Mouse (Mus musculus): ENCODE results near the gene Nr5a2. TPM values are rescaled to one million over a fixed set of nuclear protein-coding genes. Genes with fewer than 3 reads are reported as not detected.

Nr5a2 gene
- total and polyA plus RNA-seq, 2 experiments from 2014 or later = 0.43 to 2.6 TPM

DNA sequence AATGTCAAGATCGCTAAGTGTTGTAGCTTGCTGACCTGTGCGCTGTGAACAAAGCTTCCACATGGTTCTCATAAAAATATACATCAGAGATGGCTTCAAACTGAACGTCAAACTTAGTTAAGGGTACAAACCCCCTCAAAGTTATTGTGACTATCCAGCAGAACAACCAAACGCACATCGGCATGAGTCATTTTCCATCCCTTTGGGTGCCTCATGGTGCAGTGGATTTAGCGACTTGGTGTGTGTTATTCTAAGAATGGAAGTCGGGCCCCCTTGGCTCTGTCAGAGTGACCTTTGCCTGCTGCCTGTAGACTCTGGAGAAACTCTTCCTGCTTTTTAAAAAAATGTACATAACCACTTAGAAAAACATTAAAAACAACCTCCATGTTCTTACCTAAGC, 119.7 kb downstream of the Nr5a2 start:
- Histone ChIP-seq H3K4me2 (ENCODE audit: low read depth, low read length, poor library complexity, severe bottlenecking) (no peak overlapping the region), H3K4me1 (ENCODE audit: insufficient read depth, low read length) (no peaks in the 10 kb centered on the region), H3K9me3 (ENCODE audit: low read length) (no peaks in the 10 kb centered on the region), H3K9ac (replicated peaks; ENCODE audit: low read length, poor library complexity, severe bottlenecking) (no peak overlapping the region), H3K27me3 (ENCODE audit: insufficient read depth, low read length) (no peaks in the 10 kb centered on the region), H3K4me3 (ENCODE audit: low read depth, low read length) (no peak overlapping the region), H3K27ac (ENCODE audit: low read depth, low read length) (no peak overlapping the region), H3K36me3 (ENCODE audit: insufficient read depth, low read length) (no peaks in the 10 kb centered on the region)
- 86% methylated on average over 7 of the region's 7 CpGs for WGBS
- ATAC-seq (ENCODE audit: low FRiP score) = no peak
- TF ChIP-seq CTCF (IDR thresholded peaks at IDR 0.05) = no peak
- DNase-seq (ENCODE audit: low spot score) = no peak

DNA sequence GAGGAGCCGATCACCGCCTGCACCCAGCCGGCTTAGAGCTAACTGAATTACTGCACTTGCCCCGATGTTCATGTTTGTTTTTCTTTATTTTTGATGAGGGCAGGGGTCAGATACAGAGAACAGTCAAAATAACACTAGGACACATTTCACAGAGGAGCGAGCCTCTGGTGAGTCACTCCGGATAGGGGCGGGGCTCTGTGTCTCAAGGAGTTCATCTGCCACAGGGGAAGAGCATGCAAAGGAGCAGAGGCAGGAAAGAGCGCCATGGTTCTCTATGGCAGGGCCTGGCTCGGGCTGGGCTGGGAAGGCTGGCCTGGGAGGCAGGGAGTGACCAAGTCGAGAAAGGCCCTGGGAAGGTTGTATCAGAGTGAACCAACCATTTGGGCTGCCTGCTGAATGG, 121.0 kb downstream of the Nr5a2 start:
- no peak overlapping the region for H3K27ac ChIP-seq (ENCODE audit: low read depth, low read length)
- WGBS = 85% methylated on average over 10 of the region's 10 CpGs
- TF ChIP-seq CTCF (IDR thresholded peaks at IDR 0.05) = no peak
- no peak overlapping the region for H3K4me3 ChIP-seq (ENCODE audit: low read depth, low read length)
- H3K4me2 ChIP-seq (ENCODE audit: low read depth, low read length, poor library complexity, severe bottlenecking) = no peak overlapping the region
- H3K9ac ChIP-seq (replicated peaks; ENCODE audit: low read length, poor library complexity, severe bottlenecking) = no peak overlapping the region
- DNase-seq (ENCODE audit: low spot score) (no peak), ATAC-seq (ENCODE audit: low FRiP score) (no peak)
- no peaks in the 10 kb centered on the region for H3K27me3 ChIP-seq (ENCODE audit: insufficient read depth, low read length)
- no peaks in the 10 kb centered on the region for H3K4me1 ChIP-seq (ENCODE audit: insufficient read depth, low read length)
- H3K9me3 ChIP-seq (ENCODE audit: low read length) = no peaks in the 10 kb centered on the region
- no peaks in the 10 kb centered on the region for H3K36me3 ChIP-seq (ENCODE audit: insufficient read depth, low read length)

DNA sequence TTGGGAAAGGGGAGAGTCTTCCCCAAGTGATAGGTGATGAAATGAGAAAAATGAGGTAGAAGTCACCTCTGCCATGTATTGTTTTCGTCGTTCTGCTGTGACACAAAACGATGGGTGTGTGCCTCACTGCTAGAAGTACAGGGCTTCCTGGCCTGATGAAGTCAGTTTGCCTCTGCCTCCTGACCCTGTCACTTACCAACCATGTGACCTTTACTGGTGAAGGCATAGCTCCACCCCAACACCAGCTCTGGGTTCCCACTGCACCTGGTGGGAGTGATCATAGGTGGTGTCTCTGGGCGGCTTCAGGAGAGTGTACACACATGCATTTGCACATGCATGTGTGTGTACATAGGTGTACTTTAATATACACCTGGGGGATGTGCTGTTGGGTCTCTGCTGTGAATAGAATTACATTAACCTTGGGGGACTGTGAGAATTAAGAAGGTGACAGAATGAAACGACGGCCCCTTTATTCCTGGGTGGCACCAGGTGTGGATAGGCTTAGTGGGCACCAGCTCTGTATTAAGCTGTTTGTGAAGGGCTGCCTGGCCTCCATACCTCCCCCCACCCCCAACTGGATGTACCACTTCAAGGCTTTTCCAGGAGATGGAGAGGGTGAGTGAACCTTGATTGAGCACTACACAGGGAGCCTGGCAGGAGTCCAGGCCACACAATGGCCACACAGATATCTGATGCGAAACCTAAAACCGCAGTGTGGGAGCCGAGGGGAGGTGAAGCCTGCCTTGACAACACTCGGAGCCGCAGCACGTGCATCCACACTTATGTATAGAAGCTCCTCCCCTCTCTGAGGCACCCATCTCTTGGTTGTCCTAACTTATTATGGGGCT, 127.7 kb downstream of the Nr5a2 start:
- Histone ChIP-seq H3K36me3 (ENCODE audit: insufficient read depth, low read length) (no peaks in the 10 kb centered on the region), H3K4me2 (ENCODE audit: low read depth, low read length, poor library complexity, severe bottlenecking) (no peak overlapping the region), H3K27ac (ENCODE audit: low read depth, low read length) (no peak overlapping the region), H3K4me1 (ENCODE audit: insufficient read depth, low read length) (no peaks in the 10 kb centered on the region), H3K9ac (replicated peaks; ENCODE audit: low read length, poor library complexity, severe bottlenecking) (no peak overlapping the region), H3K27me3 (ENCODE audit: insufficient read depth, low read length) (no peaks in the 10 kb centered on the region), H3K4me3 (ENCODE audit: low read depth, low read length) (no peak overlapping the region), H3K9me3 (ENCODE audit: low read length) (no peaks in the 10 kb centered on the region)
- DNase-seq (ENCODE audit: low spot score) (no peak), ATAC-seq (ENCODE audit: low FRiP score) (no peak)
- WGBS = 43% methylated on average over 12 of the region's 12 CpGs
- no peak for TF ChIP-seq CTCF (IDR thresholded peaks at IDR 0.05)

DNA sequence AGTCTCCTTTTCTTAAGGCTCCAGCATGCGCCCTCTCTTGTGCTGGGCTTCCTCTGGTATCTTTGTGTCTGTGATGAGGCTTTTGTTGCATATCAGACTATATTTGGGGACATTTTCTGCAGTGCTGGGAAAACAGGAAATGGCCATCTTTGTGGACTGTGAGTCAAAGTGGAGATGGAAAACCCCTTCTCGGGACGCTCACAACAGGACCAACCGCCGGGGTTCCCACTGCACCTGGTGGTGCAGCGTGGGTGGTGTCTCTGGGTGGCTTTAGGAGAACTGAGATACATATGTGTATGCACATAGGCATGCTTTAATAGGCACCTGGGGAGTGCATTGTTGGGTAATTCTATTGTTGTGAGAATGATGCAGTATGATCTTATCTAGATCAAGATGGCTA, 129.3 kb downstream of the Nr5a2 start:
- H3K4me3 ChIP-seq (ENCODE audit: low read depth, low read length) = no peak overlapping the region
- no peak for ATAC-seq (ENCODE audit: low FRiP score)

DNA sequence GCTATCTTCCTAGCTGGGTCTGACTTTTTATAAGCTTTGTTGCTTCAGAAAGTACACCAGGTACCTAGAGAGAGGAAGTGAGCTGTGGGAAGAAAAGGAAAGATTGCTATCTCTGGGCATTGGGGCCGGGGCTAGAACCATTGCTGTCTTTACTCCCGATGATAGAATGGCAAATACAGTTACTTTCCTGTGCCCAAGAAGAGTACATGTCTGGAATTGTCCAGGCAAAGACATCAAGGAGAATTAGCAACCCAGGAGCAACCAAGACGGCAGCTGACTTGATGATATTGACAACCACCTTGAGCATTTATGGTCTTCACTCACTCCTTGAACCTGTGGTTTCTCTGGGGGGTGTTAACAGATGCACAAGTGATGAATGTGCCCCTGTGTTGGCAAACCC, 130.3 kb downstream of the Nr5a2 start:
- Histone ChIP-seq H3K9me3 (ENCODE audit: low read length) (no peaks in the 10 kb centered on the region), H3K36me3 (ENCODE audit: insufficient read depth, low read length) (no peaks in the 10 kb centered on the region), H3K4me2 (ENCODE audit: low read depth, low read length, poor library complexity, severe bottlenecking) (no peak overlapping the region), H3K27ac (ENCODE audit: low read depth, low read length) (no peak overlapping the region), H3K4me3 (ENCODE audit: low read depth, low read length) (no peak overlapping the region), H3K9ac (replicated peaks; ENCODE audit: low read length, poor library complexity, severe bottlenecking) (no peak overlapping the region), H3K27me3 (ENCODE audit: insufficient read depth, low read length) (no peaks in the 10 kb centered on the region), H3K4me1 (ENCODE audit: insufficient read depth, low read length) (no peaks in the 10 kb centered on the region)
- no peak for ATAC-seq (ENCODE audit: low FRiP score)
- TF ChIP-seq CTCF (IDR thresholded peaks at IDR 0.05) = no peak
- no peak for DNase-seq (ENCODE audit: low spot score)
- 96% methylated on average over 3 of the region's 3 CpGs for WGBS

More for the DNA sequence above, 129.3 kb downstream of the Nr5a2 start:
- H3K27ac ChIP-seq (ENCODE audit: low read depth, low read length) = no peak overlapping the region
- TF ChIP-seq CTCF (IDR thresholded peaks at IDR 0.05) = no peak
- 92% methylated on average over 6 of the region's 6 CpGs for WGBS
- no peak overlapping the region for H3K4me2 ChIP-seq (ENCODE audit: low read depth, low read length, poor library complexity, severe bottlenecking)
- DNase-seq (ENCODE audit: low spot score) = no peak
- H3K9me3 ChIP-seq (ENCODE audit: low read length) = no peaks in the 10 kb centered on the region
- no peak overlapping the region for H3K9ac ChIP-seq (replicated peaks; ENCODE audit: low read length, poor library complexity, severe bottlenecking)
- H3K4me1 ChIP-seq (ENCODE audit: insufficient read depth, low read length) = no peaks in the 10 kb centered on the region
- no peaks in the 10 kb centered on the region for H3K27me3 ChIP-seq (ENCODE audit: insufficient read depth, low read length)
- no peaks in the 10 kb centered on the region for H3K36me3 ChIP-seq (ENCODE audit: insufficient read depth, low read length)

DNA sequence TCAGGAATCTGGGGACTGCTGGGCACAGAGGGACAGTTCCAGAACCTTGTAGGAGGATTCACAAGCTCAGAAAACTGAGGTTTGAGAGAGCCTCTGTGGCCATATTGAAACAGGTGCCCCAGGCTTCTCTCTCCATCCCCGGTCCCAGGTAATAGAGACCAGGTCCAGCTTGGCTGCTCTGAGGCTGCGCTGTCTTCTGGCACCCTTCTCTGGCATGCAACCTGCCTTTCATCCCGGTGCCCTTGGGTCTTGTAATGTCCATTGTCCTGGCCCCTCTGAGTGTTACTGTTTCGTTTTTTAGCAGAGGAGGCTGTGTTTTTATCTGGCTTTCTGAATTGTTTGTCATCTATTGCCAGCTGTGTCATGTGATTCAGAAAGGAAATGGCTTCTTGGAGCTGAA, 136.4 kb downstream of the Nr5a2 start:
- Histone ChIP-seq H3K27me3 (ENCODE audit: insufficient read depth, low read length) (no peaks in the 10 kb centered on the region), H3K9me3 (ENCODE audit: low read length) (no peaks in the 10 kb centered on the region), H3K4me3 (ENCODE audit: low read depth, low read length) (no peak overlapping the region), H3K36me3 (ENCODE audit: insufficient read depth, low read length) (no peaks in the 10 kb centered on the region), H3K9ac (replicated peaks; ENCODE audit: low read length, poor library complexity, severe bottlenecking) (no peak overlapping the region), H3K27ac (ENCODE audit: low read depth, low read length) (no peak overlapping the region), H3K4me1 (ENCODE audit: insufficient read depth, low read length) (no peaks in the 10 kb centered on the region), H3K4me2 (ENCODE audit: low read depth, low read length, poor library complexity, severe bottlenecking) (no peak overlapping the region)
- TF ChIP-seq CTCF (IDR thresholded peaks at IDR 0.05) = no peak
- no peak for DNase-seq (ENCODE audit: low spot score)
- ATAC-seq (ENCODE audit: low FRiP score) = no peak
- WGBS = 82% methylated on average over 4 of the region's 4 CpGs
